Mouse (Mus musculus) testis, postnatal 14 days (tissue): ENCODE measurements around the gene Gstm2.

ENCODE experiments used
- DNase-seq: peaks from one replicate; pipeline ENCODE4 v3.0.0; 2021; ENCODE audit warnings: low spot score

The Gstm2 gene

DNA sequence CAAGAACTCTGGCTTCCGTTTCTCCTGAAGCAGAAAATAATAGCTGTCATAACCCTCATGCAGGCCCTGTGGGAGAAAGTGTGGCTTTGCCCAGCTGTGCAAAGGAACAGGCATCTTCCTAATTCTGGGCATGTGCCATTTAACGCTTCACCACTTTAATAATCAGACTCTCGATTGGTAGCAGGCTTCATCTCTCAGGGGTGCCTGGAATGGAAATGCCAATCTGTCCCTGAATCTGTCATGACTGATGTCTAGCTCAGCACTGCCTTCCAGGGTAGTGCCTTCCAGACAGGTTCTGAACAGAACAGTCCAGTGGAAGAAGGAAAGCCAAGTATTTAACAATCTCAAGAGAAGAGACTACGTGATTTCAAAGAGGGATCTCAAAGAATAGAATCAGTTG lies 45.0 kb downstream of the Gstm2 start:
- DNase-seq = no peak

DNA sequence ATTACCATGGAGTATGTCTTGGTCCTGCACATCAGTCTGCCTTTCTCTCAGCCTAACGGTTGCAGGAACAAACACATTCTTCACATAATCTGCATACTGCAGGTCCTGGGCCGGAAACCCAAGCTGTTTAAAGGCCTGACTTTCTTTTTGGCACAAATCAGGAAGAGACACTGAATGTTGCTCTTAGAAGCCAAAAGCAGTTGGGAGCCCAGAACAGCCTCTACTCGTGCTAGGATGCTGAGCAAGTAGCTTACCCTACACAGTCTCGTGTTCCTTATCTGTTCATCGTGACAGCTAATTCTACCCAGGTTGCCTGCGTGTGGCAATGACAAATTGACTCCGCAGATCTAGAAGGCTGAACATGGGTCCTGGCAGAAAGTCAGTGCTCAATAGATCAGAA lies 45.7 kb downstream of the Gstm2 start:
- DNase-seq = no peak

DNA sequence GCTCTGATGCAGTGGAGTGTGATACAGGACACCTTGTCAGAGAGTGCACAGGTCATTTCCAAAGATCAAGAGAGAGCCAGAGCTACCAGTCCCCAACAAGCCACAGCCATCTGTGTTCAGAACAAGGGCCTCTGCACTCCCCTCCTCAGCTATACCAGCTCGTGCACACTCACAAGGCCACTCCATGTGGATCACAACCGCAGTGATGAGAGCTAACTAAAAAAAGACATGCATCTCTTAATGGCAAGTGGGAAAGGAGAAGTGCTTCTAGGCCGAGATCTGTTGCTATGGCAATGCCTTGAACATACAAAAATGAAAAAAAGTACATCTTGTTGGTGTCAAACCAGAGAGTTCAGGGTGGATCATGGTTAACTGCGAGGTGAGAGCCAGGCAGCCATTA lies 46.4 kb downstream of the Gstm2 start:
- DNase-seq = no peak

DNA sequence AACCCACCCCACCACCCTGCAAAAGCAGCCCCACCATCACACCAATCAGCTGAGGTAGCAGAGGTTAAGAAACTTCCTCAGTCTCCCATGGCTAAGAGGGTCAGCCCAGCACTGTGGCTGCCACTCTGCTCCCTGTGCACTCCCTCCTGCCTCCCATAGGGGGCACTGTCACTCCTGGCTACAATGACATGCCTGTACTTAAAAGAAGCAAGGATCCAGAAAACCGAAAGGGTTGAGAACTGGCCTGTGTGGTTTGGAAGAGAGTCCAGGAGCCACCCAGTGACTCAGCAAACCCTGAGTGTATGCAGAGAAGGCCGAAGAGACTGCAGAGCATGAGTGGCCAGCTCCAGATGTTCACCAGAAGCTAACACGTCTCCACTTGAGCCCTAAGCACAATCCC lies 46.9 kb downstream of the Gstm2 start:
- DNase-seq = peak; percentile 64

DNA sequence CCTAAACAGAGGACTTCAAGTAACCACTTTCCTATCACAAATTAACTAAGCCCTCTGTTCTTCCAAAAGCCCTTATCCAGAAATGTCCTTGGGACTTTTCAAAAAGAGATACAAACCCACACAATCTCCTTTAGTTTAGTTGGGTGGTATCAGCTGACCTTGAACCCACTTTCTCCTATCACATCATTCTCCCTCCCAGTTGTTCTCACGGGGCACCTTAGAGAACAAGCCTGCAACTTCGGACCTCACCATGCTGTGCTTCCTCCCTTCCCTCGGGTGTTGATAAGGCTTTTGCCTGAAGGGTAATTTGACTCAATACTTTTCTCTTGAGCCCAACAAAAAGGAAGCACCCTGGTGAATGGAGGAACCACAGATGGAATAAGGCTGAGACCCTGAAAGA lies 50.4 kb downstream of the Gstm2 start:
- peak; percentile 77 for DNase-seq

DNA sequence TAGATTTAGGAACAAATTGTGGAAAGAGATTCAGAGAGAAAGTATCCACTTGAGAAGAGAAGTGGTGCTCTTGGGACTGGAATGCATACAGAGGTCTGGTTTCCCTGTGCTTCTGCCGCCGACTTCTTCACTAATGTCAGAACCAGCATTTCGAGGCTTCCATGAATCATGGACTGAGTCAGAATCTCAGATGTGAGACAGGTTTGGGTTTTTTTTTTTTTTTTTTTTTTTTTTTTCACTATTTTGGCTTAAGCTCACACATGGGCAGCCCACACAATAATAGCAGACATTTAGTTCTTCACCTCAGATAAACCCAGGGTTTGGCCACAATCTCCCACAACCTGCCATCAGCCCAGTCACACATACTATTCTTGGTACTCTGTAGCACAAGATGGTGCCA lies 51.0 kb downstream of the Gstm2 start:
- no peak for DNase-seq

DNA sequence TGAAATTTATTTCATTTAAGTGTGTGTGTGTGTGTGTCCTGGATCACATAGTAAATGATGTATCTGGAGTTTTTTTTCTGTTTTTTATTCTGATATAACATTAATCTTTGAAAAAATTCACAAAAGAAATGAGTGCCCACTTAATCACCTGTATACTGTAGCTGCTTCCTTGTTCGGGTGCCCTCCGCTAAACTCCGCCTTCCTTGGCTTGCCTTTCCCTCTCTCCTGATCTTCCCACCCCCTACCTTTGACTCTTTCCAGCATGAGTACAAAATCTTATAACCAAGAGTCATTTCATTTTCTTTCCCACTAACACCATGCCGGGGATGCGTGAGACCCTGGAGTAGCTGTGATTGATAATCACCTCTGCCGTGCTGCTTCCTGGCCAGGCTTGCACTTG lies 54.1 kb downstream of the Gstm2 start:
- no peak for DNase-seq
